Mouse (Mus musculus) activated CD4-positive, CD25-positive, alpha-beta regulatory T cell (primary cell): ENCODE data around the gene Ccdc167. TPM values are rescaled to one million over a fixed set of nuclear protein-coding genes. Genes with fewer than 3 reads are reported as not detected.

Experiments
- polyA plus RNA-seq, 2 experiments: library from polyadenylated mRNA; unstranded; fragments of 100-300 nt; shearing (Covaris generic); gene quantifications; one replicate each; pipeline ENCODE4 v1.2.1; 2017

The Ccdc167 gene
- polyA plus RNA-seq: 1 to 10 TPM; 6.4 to 7.0 TPM

DNA sequence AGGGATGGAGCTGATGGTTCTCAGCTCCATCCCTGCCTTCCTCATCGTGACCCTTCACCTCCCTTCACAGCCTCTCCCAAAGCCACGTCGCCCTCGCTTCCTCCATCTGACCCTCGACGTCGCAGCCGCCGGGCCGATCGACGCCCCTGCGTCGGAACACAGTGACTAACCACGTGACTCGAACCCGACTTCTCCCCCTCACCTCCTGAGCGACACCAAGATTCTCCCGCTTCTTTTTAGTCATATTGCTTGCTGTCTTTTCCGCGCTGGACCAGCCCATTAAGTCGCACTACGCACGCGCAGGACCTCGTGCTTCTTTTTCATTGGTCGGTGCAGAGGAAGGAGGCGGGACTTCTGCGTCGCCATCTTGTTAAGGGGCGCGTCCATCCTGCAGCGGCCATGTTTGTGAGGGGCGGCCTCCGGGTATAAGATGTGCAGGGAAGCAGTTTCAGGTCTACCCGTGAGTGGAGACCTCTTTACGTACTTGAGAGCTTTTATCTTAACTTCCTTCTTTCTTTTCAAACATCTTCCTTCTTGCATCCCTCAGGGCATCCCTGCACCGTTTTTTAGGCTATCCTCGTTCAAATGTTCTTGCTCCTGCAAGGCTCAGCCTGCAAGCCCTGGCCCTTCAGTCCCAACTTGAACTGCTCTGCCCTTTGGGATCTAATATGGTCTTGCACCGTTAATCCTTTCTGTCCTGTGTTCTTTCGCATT is at the start of gene Ccdc167:
TSS of gene Ccdc167 (minus strand) at position 313 of the 714 bp plus-strand sequence.

GRCm38 (mm10) chr17:29660076-29660761 is 56.6 kb downstream of the Ccdc167 start, which contains the start of gene Cmtr1:
TSS of gene Cmtr1 (plus strand) at chr17:29660595.

Other genes starting within 250 kb of the Ccdc167 start
- gene Pim1, start 226.3 kb downstream of the Ccdc167 start, polyA plus RNA-seq: 10 to 100 TPM; 30.6 to 96.0 TPM
- under 1 TPM in 1 of 2 experiments, not detected in 1; 0.18 TPM for gene Gm17657, start 167.4 kb downstream of the Ccdc167 start, polyA plus RNA-seq
- 10 to 100 TPM; 25.8 to 39.1 TPM for gene Tbc1d22b, start 167.3 kb downstream of the Ccdc167 start, polyA plus RNA-seq
- 1 to 10 TPM; 3.3 to 3.8 TPM for gene Tmem217, start 164.7 kb downstream of the Ccdc167 start, polyA plus RNA-seq
- gene Rnf8, start 102.3 kb downstream of the Ccdc167 start, polyA plus RNA-seq: 10 to 100 TPM; 45.6 to 50.4 TPM
- gene Gm28043, start 102.2 kb downstream of the Ccdc167 start, polyA plus RNA-seq: 1 to 10 TPM; 4.9 to 6.2 TPM
- gene Cmtr1, start 56.4 kb downstream of the Ccdc167 start, polyA plus RNA-seq: 100 to 1,000 TPM; 173 to 197 TPM